Mouse (Mus musculus): ENCODE results near the gene Acsf2. TPM values are rescaled to one million over a fixed set of nuclear protein-coding genes. Genes with fewer than 3 reads are reported as not detected.
A peak's percentile ranks its signal among the peaks of the same experiment; 100 is the strongest.
"Not testable (repeated sequence)": the region's sequence is repeated elsewhere in the genome, so short reads cannot be mapped to it uniquely, and the experiment has no call there.

Gene Acsf2
- polyA plus RNA-seq (2014; fragmentation: Nextera tagmentation; extraction: Ambion mirVana) = 8.6 and 10.6 TPM in 2 replicates

GRCm38 (mm10) chr11:94601321-94602281 lies at the start of gene Acsf2:
Gene Acsf2 (minus strand): TSS chr11:94601871.
- DNase-seq (ENCODE audit: low spot score) = peak; percentile 92
- H3K9ac ChIP-seq (ENCODE audit: low read length) = peak within 1 kb of the TSS; percentile 70
- ATAC-seq (ENCODE audit: insufficient number of reproducible peaks, low FRiP score, low TSS enrichment, low read depth) = peak; percentile 91
- peak within 1 kb of the TSS; percentile 77 for H3K4me2 ChIP-seq (ENCODE audit: low read depth, severe bottlenecking)
- H3K9me3 ChIP-seq (ENCODE audit: control insufficient read depth, low read length) = no peaks in the 10 kb centered on the region
- WGBS = under 1% methylated on average over 46 of the region's 52 CpGs
- H3K4me3 ChIP-seq (ENCODE audit: low read depth, low read length) = peak within 1 kb of the TSS; percentile 59
- H3K36me3 ChIP-seq (ENCODE audit: control insufficient read depth, insufficient read depth, low read length) = no peaks in the 10 kb centered on the region
- no peak within 1 kb of the TSS; the same call in 1 of the 2 replicates for H3K27ac ChIP-seq (replicated peaks; ENCODE audit: low read depth, low read length)
- H3K4me1 ChIP-seq (ENCODE audit: control insufficient read depth, insufficient read depth, low read length) = 0 out of 2 replicates have a peak, but pooled peaks cover 6% of the 10 kb centered on the region
- H3K27me3 ChIP-seq (ENCODE audit: control insufficient read depth, insufficient read depth, low read length) = no peaks in the 10 kb centered on the region

- H3K9ac ChIP-seq (ENCODE audit: low read length); ATAC-seq (ENCODE audit: insufficient number of reproducible peaks, low FRiP score, low TSS enrichment, low read depth); DNase-seq (ENCODE audit: low spot score); H3K4me2 ChIP-seq (ENCODE audit: low read depth, severe bottlenecking); H3K9me3 ChIP-seq (ENCODE audit: control insufficient read depth, low read length); H3K27ac ChIP-seq (replicated peaks; ENCODE audit: low read depth, low read length); H3K27me3 ChIP-seq (ENCODE audit: control insufficient read depth, insufficient read depth, low read length); H3K4me3 ChIP-seq (ENCODE audit: low read depth, low read length); H3K4me1 ChIP-seq (ENCODE audit: control insufficient read depth, insufficient read depth, low read length): not testable (repeated sequence)
- peaks cover 17% of the 10 kb centered on the region for H3K36me3 ChIP-seq (ENCODE audit: control insufficient read depth, insufficient read depth, low read length)
- WGBS = 95% methylated on average over 5 of the region's 7 CpGs
Measured at GRCm38 (mm10) chr11:94651241-94651640, 49.6 kb upstream of the Acsf2 start.

- Histone ChIP-seq H3K27me3 (ENCODE audit: control insufficient read depth, insufficient read depth, low read length) (no peaks in the 10 kb centered on the region), H3K36me3 (ENCODE audit: control insufficient read depth, insufficient read depth, low read length) (peaks cover 48% of the 10 kb centered on the region), H3K4me1 (ENCODE audit: control insufficient read depth, insufficient read depth, low read length) (no peaks in the 10 kb centered on the region), H3K9ac (ENCODE audit: low read length) (no peak overlapping the region), H3K9me3 (ENCODE audit: control insufficient read depth, low read length) (no peaks in the 10 kb centered on the region), H3K4me3 (ENCODE audit: low read depth, low read length) (no peak overlapping the region), H3K27ac (replicated peaks; ENCODE audit: low read depth, low read length) (no peak overlapping the region), H3K4me2 (ENCODE audit: low read depth, severe bottlenecking) (no peak overlapping the region)
- 96% methylated on average over 4 of the region's 4 CpGs for WGBS
- no peak for DNase-seq (ENCODE audit: low spot score)
- ATAC-seq (ENCODE audit: insufficient number of reproducible peaks, low FRiP score, low TSS enrichment, low read depth) = no peak
Measured at GRCm38 (mm10) chr11:94646457-94646856, 44.8 kb upstream of the Acsf2 start.

DNA sequence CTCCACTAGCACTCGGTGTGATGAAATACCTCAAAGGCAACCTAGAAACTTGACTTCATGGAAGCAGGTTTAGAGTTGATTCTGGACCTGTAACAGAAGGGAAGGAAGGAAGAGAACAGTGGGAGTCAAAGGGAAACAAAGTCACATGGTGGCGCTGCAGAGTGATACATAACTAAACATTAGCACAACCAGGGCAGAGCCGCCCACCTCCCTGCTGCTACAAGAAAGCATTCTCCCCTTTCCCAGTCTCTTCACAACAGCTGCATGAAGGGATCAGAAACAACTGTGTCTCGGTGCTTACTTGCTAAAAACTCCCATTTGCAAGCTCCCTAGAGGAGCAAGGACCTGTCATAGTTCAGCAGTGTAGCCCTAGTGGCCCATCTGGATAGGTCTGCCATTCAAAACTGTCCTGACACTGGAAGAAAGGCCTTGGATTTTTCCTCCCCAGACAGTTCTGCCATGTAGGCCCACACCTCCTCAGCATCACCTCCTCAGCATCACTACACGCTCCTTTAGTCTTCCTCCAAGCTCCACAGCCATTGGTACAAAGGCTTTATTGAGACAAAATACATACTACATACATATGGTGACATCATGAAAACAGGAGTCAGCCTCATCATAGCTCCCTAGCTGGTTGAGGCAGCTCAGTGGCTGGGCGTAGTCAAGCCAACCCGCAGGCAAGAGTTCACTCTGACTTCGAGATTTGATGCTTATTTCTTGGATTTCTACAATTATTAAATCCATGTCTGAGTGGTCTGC lies 43.0 kb upstream of the Acsf2 start:
- Histone ChIP-seq H3K27me3 (ENCODE audit: control insufficient read depth, insufficient read depth, low read length) (no peaks in the 10 kb centered on the region), H3K4me1 (ENCODE audit: control insufficient read depth, insufficient read depth, low read length) (no peaks in the 10 kb centered on the region), H3K4me2 (ENCODE audit: low read depth, severe bottlenecking) (no peak overlapping the region), H3K27ac (replicated peaks; ENCODE audit: low read depth, low read length) (no peak overlapping the region), H3K9ac (ENCODE audit: low read length) (no peak overlapping the region), H3K9me3 (ENCODE audit: control insufficient read depth, low read length) (no peaks in the 10 kb centered on the region), H3K36me3 (ENCODE audit: control insufficient read depth, insufficient read depth, low read length) (peaks cover 55% of the 10 kb centered on the region), H3K4me3 (ENCODE audit: low read depth, low read length) (no peak overlapping the region)
- 92% methylated on average over 8 of the region's 8 CpGs for WGBS
- DNase-seq (ENCODE audit: low spot score) (no peak), ATAC-seq (ENCODE audit: insufficient number of reproducible peaks, low FRiP score, low TSS enrichment, low read depth) (no peak)

GRCm38 (mm10) chr11:94634431-94634830 lies 32.8 kb upstream of the Acsf2 start:
- Histone ChIP-seq H3K27me3 (ENCODE audit: control insufficient read depth, insufficient read depth, low read length) (no peaks in the 10 kb centered on the region), H3K27ac (replicated peaks; ENCODE audit: low read depth, low read length) (no peak overlapping the region), H3K9me3 (ENCODE audit: control insufficient read depth, low read length) (no peaks in the 10 kb centered on the region), H3K36me3 (ENCODE audit: control insufficient read depth, insufficient read depth, low read length) (peaks cover 50% of the 10 kb centered on the region), H3K4me3 (ENCODE audit: low read depth, low read length) (no peak overlapping the region), H3K4me2 (ENCODE audit: low read depth, severe bottlenecking) (no peak overlapping the region), H3K4me1 (ENCODE audit: control insufficient read depth, insufficient read depth, low read length) (peaks cover 7% of the 10 kb centered on the region; the same call in 1 of the 2 replicates), H3K9ac (ENCODE audit: low read length) (no peak overlapping the region)
- 91% methylated on average over 5 of the region's 5 CpGs for WGBS
- ATAC-seq (ENCODE audit: insufficient number of reproducible peaks, low FRiP score, low TSS enrichment, low read depth) (no peak), DNase-seq (ENCODE audit: low spot score) (no peak)

GRCm38 (mm10) chr11:94632988-94633387 lies 31.3 kb upstream of the Acsf2 start:
- H3K27me3 ChIP-seq (ENCODE audit: control insufficient read depth, insufficient read depth, low read length) = no peaks in the 10 kb centered on the region
- H3K9ac ChIP-seq (ENCODE audit: low read length) = no peak overlapping the region
- 86% methylated on average over 8 of the region's 8 CpGs for WGBS
- H3K36me3 ChIP-seq (ENCODE audit: control insufficient read depth, insufficient read depth, low read length) = peaks cover 42% of the 10 kb centered on the region
- no peak overlapping the region for H3K27ac ChIP-seq (replicated peaks; ENCODE audit: low read depth, low read length)
- no peak for DNase-seq (ENCODE audit: low spot score)
- H3K4me2 ChIP-seq (ENCODE audit: low read depth, severe bottlenecking) = no peak overlapping the region
- no peaks in the 10 kb centered on the region for H3K9me3 ChIP-seq (ENCODE audit: control insufficient read depth, low read length)
- no peak for ATAC-seq (ENCODE audit: insufficient number of reproducible peaks, low FRiP score, low TSS enrichment, low read depth)
- no peak overlapping the region for H3K4me3 ChIP-seq (ENCODE audit: low read depth, low read length)
- H3K4me1 ChIP-seq (ENCODE audit: control insufficient read depth, insufficient read depth, low read length) = peaks cover 7% of the 10 kb centered on the region; the same call in 1 of the 2 replicates

DNA sequence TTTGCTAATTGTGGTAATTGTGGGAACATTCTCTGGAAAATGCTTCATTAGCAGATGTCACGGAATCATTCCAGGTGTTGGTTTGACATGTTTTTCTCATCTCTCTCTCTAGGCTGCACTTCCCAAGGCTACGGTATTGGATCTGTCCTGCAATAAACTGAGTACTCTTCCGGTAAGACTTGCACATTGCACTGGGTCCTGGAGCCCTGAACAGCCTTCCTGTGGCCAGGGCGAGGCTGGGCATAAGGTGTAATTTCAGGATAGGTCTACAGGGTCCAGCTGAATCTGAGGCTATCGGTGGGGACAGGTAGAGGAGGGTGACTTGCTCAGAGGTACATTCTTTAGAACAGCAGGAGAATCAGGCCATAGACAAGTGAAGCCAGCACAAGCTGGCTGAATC lies 30.3 kb upstream of the Acsf2 start:
- no peak overlapping the region for H3K4me3 ChIP-seq (ENCODE audit: low read depth, low read length)
- H3K9ac ChIP-seq (ENCODE audit: low read length) = no peak overlapping the region
- peaks cover 7% of the 10 kb centered on the region; the same call in 1 of the 2 replicates for H3K4me1 ChIP-seq (ENCODE audit: control insufficient read depth, insufficient read depth, low read length)
- no peak overlapping the region for H3K4me2 ChIP-seq (ENCODE audit: low read depth, severe bottlenecking)
- peaks cover 36% of the 10 kb centered on the region for H3K36me3 ChIP-seq (ENCODE audit: control insufficient read depth, insufficient read depth, low read length)
- no peaks in the 10 kb centered on the region for H3K9me3 ChIP-seq (ENCODE audit: control insufficient read depth, low read length)
- ATAC-seq (ENCODE audit: insufficient number of reproducible peaks, low FRiP score, low TSS enrichment, low read depth) = no peak
- 93% methylated on average over 5 of the region's 5 CpGs for WGBS
- no peaks in the 10 kb centered on the region for H3K27me3 ChIP-seq (ENCODE audit: control insufficient read depth, insufficient read depth, low read length)
- no peak for DNase-seq (ENCODE audit: low spot score)
- H3K27ac ChIP-seq (replicated peaks; ENCODE audit: low read depth, low read length) = no peak overlapping the region

All from limb, embryonic 11.5 days (tissue).